Mouse (Mus musculus) heart, postnatal 0 days (tissue): ENCODE results near the gene Zbtb38. TPM values are rescaled to one million over a fixed set of nuclear protein-coding genes. Genes with fewer than 3 reads are reported as not detected.

ENCODE experiments used
- ATAC-seq: fragments of 200-750 bp; cut with Nextera tagmentation; 2 replicates; pipeline ENCODE4 v1.8.0; 2017; ENCODE audit warnings: low read depth, moderate number of reproducible peaks, moderate library complexity; ENCODE audit not compliant: insufficient read depth
- DNase-seq: peaks from one replicate; pipeline ENCODE4 v3.0.0-alpha.2; 2016; ENCODE audit warnings: low spot score
- H3K27ac ChIP-seq: fragments of 300-500 bp; sonication (generic); 2 replicates; pipeline ENCODE4 v1.5.1; 2014; ENCODE audit warnings: low read depth, mild to moderate bottlenecking
- H3K27me3 ChIP-seq: fragments of 300-500 bp; sonication (generic); 2 replicates; pipeline ENCODE4 v1.6.1; 2014; ENCODE audit warnings: low read length, mixed read lengths; ENCODE audit not compliant: control insufficient read depth, insufficient read depth
- H3K36me3 ChIP-seq: fragments of 300-500 bp; sonication (generic); replicated peaks from 2 replicates; pipeline ENCODE4 v1.6.1; 2014; ENCODE audit warnings: low read length, mixed read lengths; ENCODE audit not compliant: control insufficient read depth, insufficient read depth
- H3K4me1 ChIP-seq: fragments of 300-500 bp; sonication (generic); 2 replicates; pipeline ENCODE4 v1.6.1; 2014; ENCODE audit warnings: antibody characterized with exemption; ENCODE audit not compliant: control insufficient read depth, insufficient read depth
- H3K4me2 ChIP-seq: fragments of 300-500 bp; sonication (generic); 2 replicates; pipeline ENCODE4 v1.6.1; 2014; ENCODE audit warnings: low read depth, mild to moderate bottlenecking, low read length, moderate library complexity
- H3K4me3 ChIP-seq: fragments of 300-500 bp; sonication (generic); 2 replicates; pipeline ENCODE4 v1.5.1; 2014; ENCODE audit warnings: low read depth, low read length
- H3K9ac ChIP-seq: fragments of 300-500 bp; sonication (generic); replicated peaks from 2 replicates; pipeline ENCODE4 v1.6.1; 2014; ENCODE audit warnings: low read depth, low read length, mixed read lengths
- H3K9me3 ChIP-seq: fragments of 300-500 bp; sonication (generic); replicated peaks from 2 replicates; pipeline ENCODE4 v1.6.1; 2016; ENCODE audit warnings: low read length; ENCODE audit not compliant: control insufficient read depth
- CTCF ChIP-seq: IDR thresholded peaks from 2 replicates; pipeline ENCODE4 v1.5.1; 2016; ENCODE audit warnings: antibody characterized with exemption, control low read depth, low read depth
- EP300 ChIP-seq: IDR thresholded peaks from 2 replicates; pipeline ENCODE4 v1.6.1; 2016; ENCODE audit warnings: antibody characterized with exemption, low read depth
- WGBS: fragments of 180-500 bp; shearing (Covaris S2); extraction: QIAGEN DNeasy Blood & Tissue Kit; methylation state at CpG from one replicate; pipeline ENCODE4 v1.1.7; 2014; 5-methylcytosine and 5-hydroxymethylcytosine counted together
- polyA plus RNA-seq: library from polyadenylated mRNA; unstranded; fragments of >200 nt; fragmentation: Nextera tagmentation; extraction: Ambion mirVana; gene quantifications from 2 replicates; pipeline ENCODE4 v1.2.1, GENCODE M21; 2015
- total RNA-seq: library from RNA; depleted of rRNA; stranded (reverse); fragments of >200 nt; gene quantifications from 2 replicates; pipeline ENCODE4 v1.2.3, GENCODE M21; 2014; ENCODE audit warnings: low replicate concordance

Zbtb38 gene
- total and polyA plus RNA-seq, 2 experiments from 2014 or later, result 28.7 to 44.5 TPM

DNA sequence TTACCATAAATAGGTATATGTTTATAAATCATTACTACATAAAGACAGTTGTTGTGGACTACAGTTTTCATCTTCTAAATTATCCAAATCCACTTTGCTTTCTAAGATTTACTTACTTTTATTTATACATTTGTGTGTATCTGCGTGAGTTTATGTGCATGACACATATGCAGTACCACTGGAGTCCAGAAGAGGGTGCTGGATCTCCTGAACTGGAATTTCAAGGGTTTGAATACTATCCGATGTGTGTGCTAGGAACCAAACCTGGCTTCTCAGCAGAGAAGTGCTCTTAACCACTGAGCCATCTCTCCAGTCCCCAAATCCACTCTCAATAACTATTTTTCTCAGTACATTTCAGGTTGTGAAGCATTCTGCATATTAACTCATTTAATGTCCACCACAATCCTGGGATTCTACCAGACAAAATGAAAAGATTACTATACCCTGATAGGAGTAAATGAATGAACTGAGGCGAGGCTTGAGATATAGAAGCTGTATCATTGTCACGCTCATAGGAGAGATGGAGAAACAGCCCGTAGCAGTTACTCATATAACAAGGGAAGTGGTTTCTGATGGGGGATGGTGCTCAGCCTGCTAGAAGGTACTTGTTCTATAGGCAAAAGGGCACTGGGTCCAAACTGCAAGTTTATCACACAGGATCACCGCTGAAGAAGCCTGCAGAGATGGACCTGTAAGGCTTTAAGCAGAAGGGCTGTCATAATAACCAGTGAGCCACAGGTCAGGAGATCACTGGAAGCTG is 53.2 kb downstream of the Zbtb38 start:
- no peak overlapping the region for H3K27ac ChIP-seq
- DNase-seq, result no peak
- 96% methylated on average over 6 of the region's 6 CpGs for WGBS

DNA sequence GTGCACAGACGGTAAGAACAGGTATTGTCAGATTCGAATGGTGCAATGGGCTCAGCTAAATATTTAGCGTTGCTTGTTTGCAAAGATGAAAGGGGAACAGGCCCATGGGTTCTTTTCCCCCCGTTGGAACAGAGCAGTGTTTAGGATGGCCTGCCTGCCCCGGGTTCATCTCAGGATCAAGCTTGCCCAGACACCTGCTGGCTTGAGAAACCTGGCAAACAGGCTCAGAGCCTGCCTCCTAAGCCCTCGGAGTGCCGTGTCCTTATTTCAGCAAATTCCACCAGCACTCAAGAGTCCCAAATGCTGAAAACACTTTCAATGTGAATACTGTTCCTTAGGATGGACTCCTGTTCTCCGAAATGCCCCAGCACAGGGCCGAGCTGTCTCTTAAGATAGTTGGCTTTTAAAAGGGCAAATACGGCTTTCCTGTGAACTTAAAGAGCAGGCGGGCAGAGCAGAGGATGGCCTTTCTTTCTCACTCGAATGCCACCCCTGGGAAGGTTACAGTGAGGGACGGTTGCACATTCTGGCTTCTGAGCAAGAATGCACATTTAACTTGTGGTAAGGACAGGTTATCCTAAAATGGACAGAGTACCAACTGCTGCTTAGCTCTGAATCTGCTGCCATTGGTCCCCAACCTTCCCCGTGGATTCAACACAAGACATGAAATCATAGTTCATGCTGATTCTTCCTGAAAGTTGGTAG is 55.7 kb downstream of the Zbtb38 start:
- TF ChIP-seq CTCF, result no peak
- TF ChIP-seq EP300, result no peak
- 70% methylated on average over 14 of the region's 14 CpGs for WGBS
- H3K27ac ChIP-seq, result peak overlapping the region; percentile 85
- no peak for DNase-seq
- no peak for ATAC-seq
- peaks cover 15% of the 10 kb centered on the region for H3K36me3 ChIP-seq
- 0 out of 2 replicates have a peak, but pooled peaks cover 4% of the 10 kb centered on the region for H3K9me3 ChIP-seq
- H3K27me3 ChIP-seq, result no peaks in the 10 kb centered on the region
- H3K9ac ChIP-seq, result peak overlapping the region; percentile 5; the same call in 1 of the 2 replicates
- peaks cover 26% of the 10 kb centered on the region for H3K4me1 ChIP-seq
- H3K4me3 ChIP-seq, result no peak overlapping the region
- no peak overlapping the region for H3K4me2 ChIP-seq

More for the DNA sequence above, 53.2 kb downstream of the Zbtb38 start:
- H3K4me3 ChIP-seq, result no peak overlapping the region
- ATAC-seq, result no peak
- TF ChIP-seq CTCF, result no peak
- TF ChIP-seq EP300, result no peak
- H3K9me3 ChIP-seq, result 0 out of 2 replicates have a peak, but pooled peaks cover 4% of the 10 kb centered on the region
- H3K36me3 ChIP-seq, result peaks cover 18% of the 10 kb centered on the region
- no peaks in the 10 kb centered on the region for H3K27me3 ChIP-seq
- H3K4me1 ChIP-seq, result peaks cover 26% of the 10 kb centered on the region
- H3K9ac ChIP-seq, result no peak overlapping the region
- H3K4me2 ChIP-seq, result no peak overlapping the region

DNA sequence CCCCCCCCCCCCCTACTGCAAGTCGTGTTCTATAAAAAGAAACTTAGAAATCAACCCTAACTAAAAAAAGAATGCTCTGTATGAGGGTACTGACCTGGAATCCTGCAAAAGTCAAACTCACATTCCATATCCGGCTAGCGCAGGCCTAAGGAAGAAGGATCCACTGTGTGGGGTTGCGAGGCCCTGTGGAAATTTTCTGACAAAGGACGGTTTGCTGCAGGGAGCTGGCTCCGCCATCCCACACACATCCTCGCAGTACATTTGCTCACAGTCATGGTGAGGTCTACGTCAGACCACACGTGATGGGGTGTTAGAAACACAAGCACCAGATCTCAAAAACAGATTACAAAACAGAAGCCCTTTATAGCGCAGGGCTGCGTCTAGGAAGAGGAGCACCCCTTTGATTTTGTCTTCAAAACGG is 56.5 kb downstream of the Zbtb38 start:
- Histone ChIP-seq H3K36me3 (peaks cover 15% of the 10 kb centered on the region), H3K4me2 (peak overlapping the region; percentile 36), H3K27me3 (no peaks in the 10 kb centered on the region), H3K9me3 (0 out of 2 replicates have a peak, but pooled peaks cover 4% of the 10 kb centered on the region), H3K4me3 (no peak overlapping the region), H3K4me1 (peaks cover 26% of the 10 kb centered on the region), H3K9ac (no peak overlapping the region; the same call in 1 of the 2 replicates), H3K27ac (peak overlapping the region; percentile 85)
- peak; percentile 59 for DNase-seq
- peak; percentile 83 for ATAC-seq
- TF ChIP-seq EP300 (no peak), CTCF (no peak)
- WGBS, result 20% methylated on average over 12 of the region's 12 CpGs

DNA sequence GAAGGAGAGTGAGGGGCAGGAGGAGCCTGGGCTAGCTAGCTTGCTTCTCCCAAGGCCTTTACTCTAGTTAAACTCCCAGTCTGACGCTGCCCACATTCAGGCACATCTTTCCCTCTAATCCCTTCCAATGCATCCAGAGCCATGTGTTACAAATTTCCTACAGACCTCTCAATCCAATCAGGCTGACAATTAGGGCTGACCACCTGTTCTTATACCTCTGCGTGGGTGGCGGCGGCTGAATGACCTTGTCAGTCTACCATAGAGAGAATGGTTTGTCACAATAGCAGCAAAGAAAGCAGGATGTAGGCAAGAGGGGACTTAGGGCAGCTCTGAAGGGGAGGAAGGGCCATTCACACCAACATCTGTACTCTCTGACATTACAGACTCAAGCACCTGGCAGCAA is 62.2 kb downstream of the Zbtb38 start:
- Histone ChIP-seq H3K4me1 (peaks cover 10% of the 10 kb centered on the region), H3K36me3 (peaks cover 32% of the 10 kb centered on the region), H3K9ac (no peak overlapping the region), H3K27me3 (no peaks in the 10 kb centered on the region), H3K4me2 (no peak overlapping the region), H3K9me3 (no peaks in the 10 kb centered on the region), H3K4me3 (no peak overlapping the region), H3K27ac (no peak overlapping the region)
- TF ChIP-seq CTCF (no peak), EP300 (no peak)
- WGBS, result 74% methylated on average over 4 of the region's 4 CpGs
- DNase-seq (no peak), ATAC-seq (no peak)

DNA sequence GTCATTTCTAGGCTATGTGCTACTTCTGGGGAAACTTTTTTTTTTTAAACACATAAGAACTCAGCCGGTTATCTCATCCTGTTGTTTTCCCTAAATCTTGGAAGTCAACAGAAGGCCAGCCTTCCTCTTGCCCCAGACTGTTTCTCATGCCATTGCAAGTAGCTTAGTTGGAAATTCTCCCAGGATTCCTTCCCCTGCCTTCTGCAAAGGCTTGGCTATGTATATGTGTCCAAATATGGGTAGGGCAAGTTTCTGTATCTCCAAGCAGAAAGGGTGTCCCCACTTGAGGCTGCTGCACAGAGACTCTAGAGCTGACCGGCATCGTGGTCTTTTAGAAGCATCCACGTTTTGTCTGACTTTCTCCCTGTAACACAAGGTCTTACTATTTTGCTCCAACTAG is 63.6 kb downstream of the Zbtb38 start:
- Histone ChIP-seq H3K9ac (no peak overlapping the region), H3K27me3 (no peaks in the 10 kb centered on the region), H3K36me3 (peaks cover 40% of the 10 kb centered on the region), H3K27ac (peak overlapping the region; percentile 24; the same call in 1 of the 2 replicates), H3K4me2 (no peak overlapping the region), H3K9me3 (no peaks in the 10 kb centered on the region), H3K4me3 (no peak overlapping the region), H3K4me1 (peaks cover 5% of the 10 kb centered on the region; the same call in 1 of the 2 replicates)
- 59% methylated on average over 4 of the region's 4 CpGs for WGBS
- no peak for TF ChIP-seq CTCF
- DNase-seq, result peak; percentile 19
- no peak for ATAC-seq
